Mouse (Mus musculus): ENCODE measurements around the gene Fcamr.

The Fcamr gene

DNA sequence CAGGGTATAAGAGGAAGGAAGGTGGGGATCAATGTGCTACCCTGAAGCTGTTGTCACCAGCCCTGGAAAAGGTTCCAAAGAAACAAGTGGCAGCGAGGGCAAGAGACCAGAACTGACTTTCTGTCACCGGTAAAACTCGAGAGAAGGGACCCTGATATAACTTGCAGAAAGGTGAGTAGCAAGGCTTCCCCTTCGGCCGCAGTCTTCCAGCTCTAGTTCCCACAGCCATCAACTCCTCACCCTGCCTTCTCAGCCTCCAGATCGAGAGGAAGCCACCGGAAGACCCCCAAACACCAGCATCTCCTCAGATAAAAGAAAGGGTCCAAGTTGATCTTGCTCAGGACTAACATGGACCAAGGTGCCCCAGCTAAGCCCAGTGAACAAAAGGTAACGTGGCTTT, at the start of gene Fcamr:
Fcamr (plus strand) TSS at position 301 of the 400 bp plus-strand sequence.
- DNase-seq (ENCODE audit: low spot score) = no peak

DNA sequence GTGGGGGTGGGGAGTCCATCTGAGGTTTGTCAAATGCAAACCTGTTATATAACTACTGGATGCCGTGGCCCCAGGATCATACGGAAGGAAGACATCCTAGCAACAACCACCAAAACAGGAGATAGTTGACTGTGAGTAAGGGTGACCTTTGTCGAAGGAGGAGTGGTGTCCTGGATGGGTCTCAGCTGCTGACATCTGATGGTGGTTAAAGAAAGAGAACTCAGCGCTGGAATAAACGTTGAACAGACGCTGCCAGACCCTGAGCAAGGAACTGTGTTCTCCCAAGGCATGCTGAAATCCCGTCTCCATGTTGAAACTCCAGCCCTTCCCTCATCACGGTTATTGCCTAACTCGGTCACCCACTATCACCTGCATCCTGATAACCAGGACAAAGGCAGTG, 41.0 kb upstream of the Fcamr start:
- DNase-seq (ENCODE audit: low spot score) = no peak

DNA sequence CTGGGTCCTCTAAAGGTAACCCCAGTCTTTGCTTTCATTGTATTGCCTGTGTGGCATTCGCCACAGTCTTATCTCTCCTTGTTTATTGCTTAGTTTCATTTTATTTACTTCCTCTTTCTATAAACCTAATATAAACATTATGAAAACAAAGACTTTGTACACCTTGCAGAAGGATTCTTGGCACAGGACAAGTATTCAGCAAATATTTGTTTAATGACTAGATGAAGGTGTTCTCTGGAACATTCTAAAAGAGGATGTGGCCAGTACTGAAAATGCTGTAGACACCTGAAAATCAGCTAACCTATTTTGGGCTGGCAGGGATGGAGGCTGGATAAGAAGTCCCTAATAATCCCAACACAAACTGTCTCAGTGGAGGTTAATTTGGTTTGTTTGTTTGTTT, 39.1 kb upstream of the Fcamr start:
- DNase-seq (ENCODE audit: low spot score) = no peak

DNA sequence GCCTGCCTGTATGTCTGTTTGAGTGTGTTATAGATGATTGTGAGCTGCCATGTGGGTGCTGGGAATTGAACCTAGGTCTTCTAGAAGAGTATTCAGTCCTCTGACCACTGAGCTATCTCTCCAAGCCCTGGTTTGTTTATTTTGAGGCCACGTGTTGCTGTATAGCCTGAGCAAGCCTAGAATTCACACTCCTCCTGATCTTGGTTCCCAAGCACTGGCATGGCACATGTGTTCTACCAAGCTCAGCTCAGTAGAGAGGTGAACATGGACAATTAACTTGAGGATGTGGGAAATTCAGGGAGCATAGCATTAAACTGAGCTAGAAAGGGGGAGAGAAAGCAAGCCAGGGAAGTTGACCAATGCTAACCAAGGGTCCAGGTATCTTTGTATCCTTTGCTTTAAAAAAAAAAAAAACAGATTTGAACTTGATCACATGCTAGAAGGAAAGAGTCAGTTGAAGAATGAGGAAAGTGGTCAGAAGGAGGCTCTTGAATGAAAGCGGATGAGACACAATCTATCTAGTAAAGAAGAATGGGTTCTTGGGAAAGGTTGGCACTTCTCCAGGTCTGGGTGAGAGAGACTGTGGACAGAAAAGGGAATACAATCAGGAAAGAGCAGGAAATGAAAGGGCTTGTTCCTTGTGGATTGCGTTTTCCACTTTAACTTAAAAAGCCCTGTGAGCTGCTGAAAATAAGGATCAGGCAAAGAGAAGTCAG, 38.5 kb upstream of the Fcamr start:
- DNase-seq (ENCODE audit: low spot score) = no peak

DNA sequence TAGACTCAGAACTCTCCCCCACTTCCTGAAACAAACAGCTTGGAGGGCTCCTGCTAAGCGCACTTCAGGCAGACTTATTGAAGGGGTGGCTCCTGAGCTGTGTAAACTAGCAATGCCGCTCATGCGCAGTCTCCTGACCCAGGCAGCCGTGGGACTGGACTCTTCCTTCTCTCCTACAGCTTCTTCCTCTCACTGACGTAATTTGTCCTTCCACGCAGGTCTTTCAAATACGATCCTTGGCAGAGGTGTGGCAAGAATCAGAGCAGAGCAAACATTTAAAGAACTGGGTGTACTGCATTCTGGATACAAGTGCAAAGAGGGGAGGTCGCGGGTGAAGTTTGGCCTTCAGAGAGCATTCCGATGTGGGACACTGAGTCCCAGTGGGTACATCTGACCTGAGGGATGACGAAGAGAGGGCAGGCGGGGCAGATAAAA, 36.7 kb upstream of the Fcamr start:
- DNase-seq (ENCODE audit: low spot score) = no peak

DNA sequence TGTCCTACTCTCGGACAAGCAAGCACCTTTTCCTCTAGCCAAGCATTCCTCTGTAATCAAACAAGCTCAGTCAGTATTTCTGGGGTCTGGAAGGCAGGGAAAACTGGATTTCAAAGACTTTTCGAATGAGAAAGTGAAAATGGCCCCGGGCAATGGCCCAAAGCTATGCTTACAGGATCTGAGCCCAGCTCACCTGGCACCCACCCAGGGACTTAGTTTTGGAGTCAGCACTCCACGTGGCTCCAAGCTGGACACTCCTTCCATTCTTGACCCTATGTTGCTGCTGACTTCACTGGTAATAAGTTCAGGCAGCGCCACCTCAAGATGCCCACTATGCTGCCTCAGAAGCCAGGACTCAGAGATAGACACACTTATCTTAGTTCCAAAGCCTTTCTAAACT, 33.6 kb upstream of the Fcamr start:
- DNase-seq (ENCODE audit: low spot score) = no peak

DNA sequence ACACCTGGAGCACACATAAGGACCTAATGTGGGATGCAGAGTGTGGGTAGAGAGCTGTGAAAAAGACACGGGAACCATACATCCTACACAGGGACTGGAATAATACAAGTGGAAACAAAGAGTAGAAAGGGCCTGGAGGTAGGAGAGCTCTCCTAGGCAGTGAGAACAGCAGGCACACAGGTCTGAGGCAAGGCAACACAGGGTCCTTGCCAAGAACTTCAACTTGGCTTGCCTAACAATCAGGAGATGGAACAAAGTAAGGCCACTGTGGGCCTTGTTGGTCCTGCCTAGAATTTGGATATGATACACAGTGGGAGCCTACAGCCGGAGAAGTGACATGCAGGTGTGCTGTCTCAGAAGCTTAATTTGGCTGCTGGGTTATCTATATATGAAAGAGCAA, 30.8 kb upstream of the Fcamr start:
- DNase-seq (ENCODE audit: low spot score) = no peak

DNA sequence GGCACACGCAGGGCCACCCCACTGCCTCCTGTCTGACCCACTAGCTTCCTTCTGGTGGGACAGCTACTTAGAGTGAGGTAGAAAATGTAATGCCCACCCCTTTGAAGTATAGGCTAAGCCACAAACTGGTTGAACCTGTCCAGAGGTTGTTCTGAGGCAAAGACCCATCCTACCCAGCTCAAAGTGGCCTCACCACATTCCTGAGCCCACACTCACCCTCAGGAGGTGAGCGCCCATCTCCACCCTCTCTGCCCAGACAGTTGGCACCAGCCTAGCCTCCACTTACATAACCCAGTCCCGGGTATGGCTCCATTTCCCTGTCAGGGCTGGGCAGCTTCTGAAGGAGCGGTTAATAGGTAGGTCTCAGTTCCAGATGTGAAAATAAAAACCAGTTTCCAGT, 30.2 kb upstream of the Fcamr start:
- DNase-seq (ENCODE audit: low spot score) = peak; percentile 30

DNA sequence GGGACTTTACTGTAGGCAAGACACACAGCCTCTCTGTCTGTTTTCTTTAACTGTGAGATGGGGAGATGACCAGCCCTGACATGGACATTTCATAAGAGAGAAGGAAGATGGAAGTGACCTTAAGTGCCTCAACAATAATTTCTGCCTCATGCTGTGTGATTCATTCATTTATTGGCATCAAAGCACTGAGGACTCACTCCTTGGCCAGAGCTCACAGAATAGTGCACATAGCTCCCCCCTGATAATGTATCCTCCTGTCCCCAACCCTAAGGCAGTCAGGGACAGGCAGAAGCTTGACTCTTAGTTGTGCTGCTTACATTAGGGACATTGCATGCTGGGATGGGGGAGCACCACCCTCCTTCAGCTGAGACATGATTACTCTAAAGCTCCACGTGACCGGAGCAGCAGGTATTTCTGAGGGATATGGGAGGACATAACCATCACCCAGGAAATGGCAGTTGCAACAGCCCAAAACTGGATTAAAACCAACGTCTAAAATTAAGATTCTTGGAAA, 29.7 kb upstream of the Fcamr start:
- DNase-seq (ENCODE audit: low spot score) = no peak

DNA sequence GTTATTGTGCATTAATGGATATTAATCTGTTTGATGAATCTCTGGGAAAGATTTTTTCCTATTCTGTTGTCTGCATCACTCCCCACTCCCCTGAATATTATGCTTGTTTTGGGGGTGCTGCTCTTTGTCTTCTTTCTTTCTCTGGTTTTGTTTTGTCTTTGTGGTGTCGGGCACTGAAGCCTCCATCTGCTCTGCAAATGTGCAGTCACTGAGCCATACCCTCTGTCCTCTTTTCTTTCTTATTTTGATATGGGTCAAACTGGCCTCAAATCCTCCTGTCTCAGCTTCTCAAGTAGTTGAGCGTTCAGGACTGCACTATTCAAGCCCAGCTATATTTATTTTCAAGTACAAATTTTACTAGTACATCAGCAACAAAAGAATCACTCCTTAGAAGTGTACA, 25.5 kb upstream of the Fcamr start:
- no peak for DNase-seq (ENCODE audit: low spot score)

DNA sequence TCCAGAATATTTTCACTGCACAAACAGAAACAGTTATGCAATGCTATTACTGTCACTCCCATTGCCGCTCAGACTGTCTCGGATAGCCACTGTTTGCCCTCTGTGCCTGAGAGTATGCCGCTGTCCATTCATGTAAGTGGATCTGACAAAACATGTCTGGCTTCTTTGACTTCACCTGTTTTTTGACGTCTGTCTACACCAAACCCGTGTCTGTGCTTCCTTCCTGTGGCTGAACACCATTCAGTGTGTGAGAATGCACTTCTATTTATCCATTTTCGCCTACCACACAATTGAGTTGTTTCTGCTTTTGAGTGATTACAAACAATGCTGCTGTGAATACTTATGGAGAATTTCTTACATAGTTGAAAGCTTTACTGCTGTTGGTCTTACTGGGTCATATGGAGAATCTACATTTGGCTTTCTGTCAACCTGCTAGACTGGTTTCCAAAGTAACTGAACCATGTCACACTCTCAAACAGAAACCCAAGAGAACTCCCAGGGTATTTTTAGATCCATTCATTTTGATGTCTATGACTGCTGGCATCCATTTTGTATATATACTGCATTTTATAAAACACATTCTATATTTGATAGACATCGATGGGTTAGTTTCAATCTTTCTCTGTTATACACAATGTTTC, 24.9 kb upstream of the Fcamr start:
- DNase-seq (ENCODE audit: low spot score) = no peak

DNA sequence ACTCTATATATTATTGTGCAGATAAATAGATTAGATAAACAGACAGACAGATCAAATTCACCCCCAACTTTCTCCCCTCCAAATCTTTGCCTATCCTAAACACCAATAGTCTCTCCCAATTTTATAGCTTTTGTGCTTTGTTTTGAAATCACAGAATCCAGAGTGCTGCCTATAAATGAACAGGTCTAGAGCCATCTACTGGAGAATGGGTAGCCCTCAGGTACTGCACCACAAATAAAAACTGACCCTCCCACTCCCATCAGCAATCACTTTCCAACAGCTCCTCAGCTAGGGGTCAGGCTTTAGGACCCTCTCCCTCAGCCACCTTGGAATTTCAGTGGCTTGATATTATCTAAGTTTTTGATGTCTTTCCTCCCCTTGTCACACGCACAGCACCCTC, 24.1 kb upstream of the Fcamr start:
- DNase-seq (ENCODE audit: low spot score) = no peak

DNA sequence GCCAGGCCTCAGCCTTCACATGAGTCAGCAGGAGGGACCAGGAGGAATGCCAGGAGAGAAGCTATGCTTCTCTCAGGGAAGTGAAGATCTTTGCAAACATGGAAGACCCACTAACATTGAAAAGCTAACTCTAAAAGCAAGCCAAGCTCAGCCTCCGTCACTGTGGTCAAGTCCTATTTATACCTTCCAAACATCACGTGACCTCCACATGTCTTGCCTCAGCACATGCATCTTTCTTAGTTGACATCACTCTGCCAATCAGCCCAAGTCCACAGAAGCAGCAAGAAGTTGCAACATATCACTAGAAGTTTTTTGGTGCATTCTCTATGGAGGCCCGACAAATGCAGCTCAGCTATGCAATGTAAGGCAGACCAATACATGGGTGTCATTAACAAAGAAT, 20.8 kb upstream of the Fcamr start:
- no peak for DNase-seq (ENCODE audit: low spot score)

DNA sequence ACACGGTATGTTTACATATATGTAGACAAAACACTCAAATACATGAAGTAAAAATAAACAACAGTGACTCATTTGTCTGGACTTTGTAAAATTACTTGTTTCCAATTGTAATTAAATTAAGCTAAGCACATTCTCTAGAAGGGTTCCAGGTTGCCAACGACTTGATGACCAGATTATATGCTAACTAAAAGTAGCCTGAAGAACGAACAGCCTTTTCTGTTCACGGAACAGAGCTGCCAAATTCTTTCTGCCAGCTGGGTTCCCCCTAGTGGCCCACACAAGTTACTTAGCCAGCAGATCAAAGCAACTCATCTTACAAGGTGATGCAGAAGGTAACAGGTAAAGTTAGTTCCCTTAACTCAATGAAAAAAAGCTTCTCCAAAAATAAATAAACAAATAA, 16.6 kb upstream of the Fcamr start:
- DNase-seq (ENCODE audit: low spot score) = no peak

DNA sequence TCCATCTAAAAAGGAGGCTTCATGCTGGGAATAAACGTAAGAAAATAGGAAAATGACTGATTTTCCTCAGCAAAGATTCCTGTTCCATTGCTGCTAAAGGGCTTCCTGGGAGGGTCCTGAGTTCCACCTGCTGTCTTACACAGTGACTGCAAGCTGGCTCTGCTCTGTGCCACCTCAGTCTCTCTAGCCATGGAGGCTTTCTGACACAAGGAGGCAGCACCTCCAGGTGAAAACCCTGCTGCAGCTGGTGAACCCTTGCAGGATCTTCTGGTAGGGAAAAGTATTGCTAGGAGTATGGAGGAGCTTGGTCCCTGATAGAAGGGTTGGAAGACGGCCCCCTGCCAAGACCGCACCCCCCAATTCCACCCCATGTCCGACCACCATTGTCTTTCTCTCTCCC, 13.7 kb upstream of the Fcamr start:
- no peak for DNase-seq (ENCODE audit: low spot score)

DNA sequence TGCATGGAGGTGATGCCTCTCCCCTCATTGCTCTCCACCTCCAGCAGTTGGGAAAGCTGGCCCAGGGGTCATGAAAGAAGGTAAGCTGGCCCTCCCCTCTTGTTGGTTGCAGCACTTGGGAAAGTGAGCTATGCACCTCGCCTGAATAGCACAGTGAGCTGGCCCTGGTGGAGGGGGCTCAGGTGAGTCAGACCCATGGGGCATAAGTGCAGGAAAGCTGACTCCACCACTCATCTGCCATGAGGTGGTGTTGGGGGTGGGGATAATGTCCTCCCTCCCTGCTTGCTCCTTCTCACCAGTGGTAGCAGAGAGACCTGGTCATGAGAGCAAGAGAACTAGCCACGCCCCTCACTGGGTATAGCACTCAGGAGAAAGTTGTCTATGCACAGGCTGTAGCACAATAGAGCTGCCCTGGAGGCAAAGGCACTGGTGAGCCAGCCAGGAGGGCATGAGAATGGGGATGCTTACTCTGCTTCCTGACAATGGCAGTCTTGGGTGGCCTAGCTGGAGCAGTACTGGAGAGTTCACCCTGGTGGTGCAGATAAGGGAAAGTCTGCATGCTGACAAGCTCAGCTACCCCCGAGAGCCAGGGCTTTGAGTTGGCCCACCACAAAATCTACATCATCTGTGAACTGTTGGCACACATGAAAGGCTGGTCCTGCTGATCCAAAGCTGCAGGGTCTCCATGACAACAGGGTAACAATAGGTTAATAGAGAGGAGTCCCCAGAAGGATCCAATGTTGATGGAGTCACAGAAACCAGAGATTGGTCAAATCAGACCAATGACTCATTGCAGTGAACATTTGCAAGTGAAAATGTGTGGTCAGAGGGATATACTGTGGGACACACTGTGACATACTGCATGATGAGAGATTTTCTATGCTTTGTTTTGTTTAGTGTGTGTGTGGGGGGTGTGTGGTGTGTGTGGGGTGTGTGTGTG, 10.9 kb upstream of the Fcamr start:
- DNase-seq (ENCODE audit: low spot score) = no peak

DNA sequence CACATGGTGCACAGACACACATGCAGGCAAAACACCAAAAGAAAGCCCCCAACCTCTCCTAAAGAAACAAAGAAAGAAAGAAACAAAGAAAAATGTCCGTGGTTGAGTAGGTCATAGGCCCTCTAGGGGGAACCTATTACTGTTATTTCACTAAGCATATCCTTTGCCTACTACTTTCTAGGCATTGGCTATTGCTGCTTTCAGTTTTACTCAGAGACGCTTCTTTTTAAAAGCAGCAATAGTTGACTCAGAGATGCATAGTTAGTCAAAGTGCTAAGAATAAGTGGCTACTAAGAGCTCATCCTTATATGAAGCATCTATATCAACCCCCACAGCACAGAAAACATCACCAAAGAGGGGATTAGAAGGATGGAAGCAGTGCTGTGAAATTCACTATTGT, 5.4 kb upstream of the Fcamr start:
- no peak for DNase-seq (ENCODE audit: low spot score)

DNA sequence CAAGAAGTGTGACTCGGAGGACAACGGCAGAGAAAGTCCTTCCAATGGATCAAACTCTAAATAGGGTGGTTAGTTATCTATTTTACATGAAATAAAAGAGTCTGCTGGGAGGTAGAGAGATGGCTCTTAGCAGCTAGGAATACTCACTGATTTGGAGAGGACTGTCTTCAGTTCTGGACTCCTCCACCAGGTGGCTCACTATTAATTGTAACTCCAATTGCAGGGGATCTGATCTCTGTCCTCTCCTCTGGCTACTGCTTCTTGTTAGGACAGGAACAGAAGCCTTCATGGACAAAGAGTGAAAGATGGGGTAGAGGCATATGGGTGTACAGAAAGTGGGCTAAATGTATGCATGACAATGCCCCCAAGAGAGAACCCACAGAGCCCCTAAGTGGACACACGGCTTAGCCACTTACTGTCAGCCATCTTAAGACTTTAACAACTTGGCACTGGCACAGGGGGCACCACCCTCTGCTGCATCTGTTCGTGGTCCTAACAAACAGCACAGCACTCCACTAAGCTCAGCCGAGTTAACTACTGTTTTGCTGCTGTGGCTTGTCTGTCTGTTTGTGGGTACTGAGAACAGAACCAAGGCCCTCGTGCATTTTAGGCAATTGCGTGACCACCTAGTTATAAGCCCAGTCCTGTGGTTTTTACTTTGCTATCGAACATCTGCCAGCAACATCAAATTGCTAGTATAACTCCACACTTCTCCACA, 3.6 kb upstream of the Fcamr start:
- peak; percentile 56 for DNase-seq (ENCODE audit: low spot score)

DNA sequence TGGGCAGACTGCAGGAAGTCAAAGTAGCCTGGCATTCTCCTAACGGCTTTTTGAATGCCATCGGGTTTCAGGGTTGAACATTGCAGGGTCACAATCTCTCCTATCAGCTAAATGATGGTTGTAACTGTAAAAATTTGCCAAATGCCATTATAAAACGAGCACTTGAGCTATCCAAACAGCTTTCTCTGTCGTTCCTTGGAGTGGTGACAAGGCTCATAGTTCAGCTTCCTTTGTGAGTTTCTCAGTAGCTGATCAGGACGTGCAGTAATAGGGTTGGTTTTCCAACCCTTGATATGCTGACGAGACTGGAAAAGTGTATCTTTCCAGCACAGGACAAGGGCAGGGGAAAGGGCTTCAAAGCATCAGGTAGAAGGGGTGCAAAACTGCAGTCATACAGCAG, 2.7 kb upstream of the Fcamr start:
- DNase-seq (ENCODE audit: low spot score) = no peak

DNA sequence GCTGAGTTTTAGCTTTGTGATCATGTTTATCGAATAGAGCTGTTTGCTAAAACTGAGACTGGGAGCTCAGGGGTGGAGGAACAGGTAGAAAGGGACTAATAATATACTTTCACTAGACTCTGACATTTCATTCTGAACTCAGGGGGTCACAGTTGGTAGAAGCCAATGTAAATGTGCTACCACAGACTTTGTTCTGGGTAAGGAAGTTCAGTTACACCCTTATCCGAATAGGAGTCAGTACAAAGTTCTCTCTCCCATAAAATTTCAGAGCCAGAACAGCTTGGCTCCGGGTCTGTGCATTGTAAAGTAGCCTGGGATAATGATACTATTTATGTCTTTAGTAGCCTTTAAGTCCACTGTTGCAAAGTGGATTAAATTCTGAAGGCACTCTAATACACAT, 2.2 kb upstream of the Fcamr start:
- no peak for DNase-seq (ENCODE audit: low spot score)

DNA sequence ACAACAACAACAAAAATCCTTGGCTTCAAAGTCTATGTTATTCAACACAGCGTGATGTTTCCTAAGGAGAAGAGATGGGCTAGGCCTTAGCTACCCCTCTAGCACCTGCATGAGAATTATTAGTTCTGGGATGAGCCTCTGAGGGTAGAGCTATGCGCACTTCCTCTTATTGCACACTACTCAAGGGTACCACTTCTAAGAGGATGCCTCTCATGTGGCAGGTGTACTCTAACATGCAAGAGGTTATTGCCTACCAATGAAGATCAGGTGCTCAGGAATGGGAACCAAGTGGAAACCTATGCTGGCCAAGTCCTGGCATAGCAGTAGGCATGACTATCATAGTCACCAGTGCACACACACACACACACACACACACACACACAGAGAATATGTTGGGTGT, 1.3 kb upstream of the Fcamr start:
- no peak for DNase-seq (ENCODE audit: low spot score)

DNA sequence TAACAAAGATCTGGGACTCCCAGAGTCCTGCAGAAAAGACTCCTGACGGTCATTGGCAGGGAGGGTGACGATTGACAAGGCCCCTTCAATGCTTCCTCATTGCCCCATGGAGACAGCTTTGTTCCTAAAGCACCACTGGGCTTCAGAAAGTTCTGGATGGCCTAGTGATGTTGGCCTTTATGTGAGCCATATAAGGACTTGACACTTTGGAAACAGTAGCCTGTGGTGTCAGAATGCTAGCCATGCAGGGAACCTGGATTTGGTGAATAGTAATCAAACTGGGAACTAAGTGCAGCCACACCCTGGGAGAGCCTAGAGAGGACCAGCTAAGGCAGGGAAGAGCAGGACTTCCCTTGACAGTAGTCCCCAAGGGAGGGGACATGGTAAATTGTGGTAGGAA, 809 bp downstream of the Fcamr start:
- DNase-seq (ENCODE audit: low spot score) = no peak
